Mouse (Mus musculus): ENCODE results near the gene Itga1.

Gene Itga1

GRCm38 (mm10) chr13:115079996-115080585 lies 21.7 kb downstream of the Itga1 start:
- TF ChIP-seq NANOG (IDR thresholded peaks at IDR 0.05; ENCODE audit: borderline replicate concordance, low read length) (no peak), CTCF (conservative IDR thresholded peaks at IDR 0.05; ENCODE audit: low read length) (no peak), POU5F1 (IDR thresholded peaks at IDR 0.05; ENCODE audit: borderline replicate concordance, low read length) (no peak)
- no peaks in the 10 kb centered on the region for H3K27me3 ChIP-seq (ENCODE audit: insufficient read depth, low read length)
- peaks cover 17% of the 10 kb centered on the region for H3K4me1 ChIP-seq (replicated peaks; ENCODE audit: low read depth, low read length)
- H3K9me3 ChIP-seq (ENCODE audit: low read length), result peaks cover 9% of the 10 kb centered on the region
- no peaks in the 10 kb centered on the region for H3K36me3 ChIP-seq (ENCODE audit: insufficient read depth, low read length)
- H3K4me3 ChIP-seq (replicated peaks; ENCODE audit: low read length), result no peak overlapping the region

GRCm38 (mm10) chr13:115078997-115079685 lies 22.6 kb downstream of the Itga1 start:
- H3K27me3 ChIP-seq (ENCODE audit: insufficient read depth, low read length), result no peaks in the 10 kb centered on the region
- peaks cover 9% of the 10 kb centered on the region for H3K9me3 ChIP-seq (ENCODE audit: low read length)
- H3K4me3 ChIP-seq (replicated peaks; ENCODE audit: low read length), result no peak overlapping the region
- peaks cover 17% of the 10 kb centered on the region for H3K4me1 ChIP-seq (replicated peaks; ENCODE audit: low read depth, low read length)
- no peak for TF ChIP-seq NANOG (IDR thresholded peaks at IDR 0.05; ENCODE audit: borderline replicate concordance, low read length)
- TF ChIP-seq CTCF (conservative IDR thresholded peaks at IDR 0.05; ENCODE audit: low read length), result no peak
- TF ChIP-seq POU5F1 (IDR thresholded peaks at IDR 0.05; ENCODE audit: borderline replicate concordance, low read length), result no peak
- no peaks in the 10 kb centered on the region for H3K36me3 ChIP-seq (ENCODE audit: insufficient read depth, low read length)

- Histone ChIP-seq H3K4me3 (replicated peaks; ENCODE audit: low read length) (no peak overlapping the region), H3K9me3 (ENCODE audit: low read length) (peaks cover 8% of the 10 kb centered on the region), H3K27me3 (ENCODE audit: insufficient read depth, low read length) (no peaks in the 10 kb centered on the region), H3K4me1 (replicated peaks; ENCODE audit: low read depth, low read length) (peaks cover 17% of the 10 kb centered on the region), H3K36me3 (ENCODE audit: insufficient read depth, low read length) (no peaks in the 10 kb centered on the region)
- TF ChIP-seq CTCF (conservative IDR thresholded peaks at IDR 0.05; ENCODE audit: low read length), result no peak
- TF ChIP-seq NANOG (IDR thresholded peaks at IDR 0.05; ENCODE audit: borderline replicate concordance, low read length), result no peak
- no peak for TF ChIP-seq POU5F1 (IDR thresholded peaks at IDR 0.05; ENCODE audit: borderline replicate concordance, low read length)
These were observed 24.2 kb downstream of the Itga1 start for GRCm38 (mm10) chr13:115077346-115078134.

GRCm38 (mm10) chr13:115072386-115072785 lies 29.4 kb downstream of the Itga1 start:
- TF ChIP-seq NANOG (IDR thresholded peaks at IDR 0.05; ENCODE audit: borderline replicate concordance, low read length) (no peak), POU5F1 (IDR thresholded peaks at IDR 0.05; ENCODE audit: borderline replicate concordance, low read length) (no peak), CTCF (conservative IDR thresholded peaks at IDR 0.05; ENCODE audit: low read length) (no peak)
- H3K9me3 ChIP-seq (ENCODE audit: low read length), result no peaks in the 10 kb centered on the region
- H3K27me3 ChIP-seq (ENCODE audit: insufficient read depth, low read length), result no peaks in the 10 kb centered on the region
- H3K36me3 ChIP-seq (ENCODE audit: insufficient read depth, low read length), result no peaks in the 10 kb centered on the region
- peaks cover 9% of the 10 kb centered on the region for H3K4me1 ChIP-seq (replicated peaks; ENCODE audit: low read depth, low read length)
- H3K4me3 ChIP-seq (replicated peaks; ENCODE audit: low read length), result no peak overlapping the region

GRCm38 (mm10) chr13:115071431-115071830 lies 30.3 kb downstream of the Itga1 start:
- Histone ChIP-seq H3K4me1 (replicated peaks; ENCODE audit: low read depth, low read length) (0 out of 2 replicates have a peak, but pooled peaks cover 3% of the 10 kb centered on the region), H3K27me3 (ENCODE audit: insufficient read depth, low read length) (no peaks in the 10 kb centered on the region), H3K36me3 (ENCODE audit: insufficient read depth, low read length) (no peaks in the 10 kb centered on the region), H3K4me3 (replicated peaks; ENCODE audit: low read length) (no peak overlapping the region), H3K9me3 (ENCODE audit: low read length) (no peaks in the 10 kb centered on the region)
- TF ChIP-seq POU5F1 (IDR thresholded peaks at IDR 0.05; ENCODE audit: borderline replicate concordance, low read length), result no peak
- no peak for TF ChIP-seq CTCF (conservative IDR thresholded peaks at IDR 0.05; ENCODE audit: low read length)
- no peak for TF ChIP-seq NANOG (IDR thresholded peaks at IDR 0.05; ENCODE audit: borderline replicate concordance, low read length)

GRCm38 (mm10) chr13:115067968-115068330 lies 33.8 kb downstream of the Itga1 start:
- Histone ChIP-seq H3K4me1 (replicated peaks; ENCODE audit: low read depth, low read length) (no peaks in the 10 kb centered on the region), H3K9me3 (ENCODE audit: low read length) (no peaks in the 10 kb centered on the region), H3K27me3 (ENCODE audit: insufficient read depth, low read length) (no peaks in the 10 kb centered on the region), H3K36me3 (ENCODE audit: insufficient read depth, low read length) (no peaks in the 10 kb centered on the region), H3K4me3 (replicated peaks; ENCODE audit: low read length) (no peak overlapping the region)
- TF ChIP-seq POU5F1 (IDR thresholded peaks at IDR 0.05; ENCODE audit: borderline replicate concordance, low read length) (no peak), CTCF (conservative IDR thresholded peaks at IDR 0.05; ENCODE audit: low read length) (no peak), NANOG (IDR thresholded peaks at IDR 0.05; ENCODE audit: borderline replicate concordance, low read length) (no peak)

GRCm38 (mm10) chr13:115067324-115067967 lies 34.3 kb downstream of the Itga1 start:
- Histone ChIP-seq H3K9me3 (ENCODE audit: low read length) (no peaks in the 10 kb centered on the region), H3K36me3 (ENCODE audit: insufficient read depth, low read length) (no peaks in the 10 kb centered on the region), H3K27me3 (ENCODE audit: insufficient read depth, low read length) (no peaks in the 10 kb centered on the region), H3K4me3 (replicated peaks; ENCODE audit: low read length) (no peak overlapping the region), H3K4me1 (replicated peaks; ENCODE audit: low read depth, low read length) (no peaks in the 10 kb centered on the region)
- no peak for TF ChIP-seq NANOG (IDR thresholded peaks at IDR 0.05; ENCODE audit: borderline replicate concordance, low read length)
- TF ChIP-seq CTCF (conservative IDR thresholded peaks at IDR 0.05; ENCODE audit: low read length), result no peak
- no peak for TF ChIP-seq POU5F1 (IDR thresholded peaks at IDR 0.05; ENCODE audit: borderline replicate concordance, low read length)

- Histone ChIP-seq H3K4me3 (replicated peaks; ENCODE audit: low read length) (no peak overlapping the region), H3K27me3 (ENCODE audit: insufficient read depth, low read length) (no peaks in the 10 kb centered on the region), H3K4me1 (replicated peaks; ENCODE audit: low read depth, low read length) (no peaks in the 10 kb centered on the region), H3K9me3 (ENCODE audit: low read length) (no peaks in the 10 kb centered on the region), H3K36me3 (ENCODE audit: insufficient read depth, low read length) (no peaks in the 10 kb centered on the region)
- no peak for TF ChIP-seq CTCF (conservative IDR thresholded peaks at IDR 0.05; ENCODE audit: low read length)
These were observed 44.2 kb downstream of the Itga1 start for GRCm38 (mm10) chr13:115057555-115057954.
